Mouse (Mus musculus): Measurements from ENCODE around the gene Psmc1.

GRCm38 (mm10) chr12:100143737-100144136 lies 33.8 kb downstream of the Psmc1 start:
- TF ChIP-seq CTCF (IDR thresholded peaks at IDR 0.05; ENCODE audit: low read depth) (no peak), EP300 (IDR thresholded peaks at IDR 0.05; ENCODE audit: low read depth) (no peak)
